Mouse (Mus musculus): ENCODE data around the gene Nphp4.

DNA sequence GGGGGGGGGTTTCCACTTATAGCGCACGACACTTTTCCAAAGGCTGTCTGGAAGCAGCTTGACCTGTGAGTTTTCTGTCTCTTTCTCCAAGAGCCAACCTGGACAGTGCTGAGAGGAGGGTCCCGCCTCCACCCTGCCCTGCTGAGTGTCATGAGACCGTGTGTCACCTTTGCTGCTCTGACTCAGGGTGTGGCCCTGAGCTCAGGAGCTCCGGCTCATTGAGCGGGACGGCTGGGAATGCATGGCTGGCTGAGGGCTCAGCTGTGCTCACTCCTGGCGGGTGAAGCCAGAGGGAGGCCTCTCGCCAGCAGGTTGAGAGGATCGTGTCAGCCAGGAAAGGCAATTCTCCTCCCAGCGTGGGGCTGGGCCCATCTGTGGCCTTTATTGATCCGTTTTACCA is 97.8 kb downstream of the Nphp4 start:
- TF ChIP-seq CTCF (IDR thresholded peaks at IDR 0.05) (no peak), POLR2A (IDR thresholded peaks at IDR 0.05; ENCODE audit: insufficient read depth, low read depth, low read length) (no peak), EP300 (IDR thresholded peaks at IDR 0.05; ENCODE audit: insufficient read depth, low read depth, low read length) (no peak)

All from heart, adult 2 months (tissue).